In the genomic region with DNA sequence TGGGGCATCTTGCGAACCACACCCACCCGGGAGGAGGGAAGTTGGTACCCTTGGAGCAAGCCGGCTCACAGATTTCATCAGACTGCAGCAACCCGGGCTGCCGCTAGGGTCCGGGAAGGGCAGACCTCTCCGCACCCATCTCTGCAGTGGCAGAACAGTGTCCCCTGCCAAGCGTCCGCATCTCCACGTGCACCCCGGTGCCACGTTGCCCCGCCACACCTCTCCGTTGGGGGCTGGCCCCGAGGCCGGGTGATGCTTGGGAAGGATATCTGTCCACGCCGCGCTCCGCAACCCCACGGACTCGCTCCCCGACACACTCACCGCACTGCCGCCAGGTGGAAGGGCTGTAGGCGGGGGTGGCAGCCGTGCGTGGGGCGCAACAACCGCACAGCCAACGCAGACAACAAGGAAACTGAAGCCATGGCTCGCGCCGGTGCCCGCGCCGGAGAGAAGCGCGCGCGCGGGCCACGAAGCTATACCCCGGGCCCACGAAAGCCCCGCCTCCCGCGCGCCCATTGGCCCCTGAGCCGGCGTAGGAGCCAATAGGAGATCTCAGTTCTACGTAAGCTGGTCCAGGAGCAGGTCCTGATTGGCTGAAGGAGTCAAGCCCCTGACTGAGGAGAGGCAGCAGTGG, we compare ENCODE assay signal across 8 mouse cellular contexts. TPM values are rescaled to one million over a fixed set of nuclear protein-coding genes. Genes with fewer than 3 reads are reported as not detected.
DNase-seq lines count a peak whose midpoint lies in the region; ATAC-seq lines count a peak whose summit lies in the region.

No protein-coding gene starts in this region.

- ATAC-seq in intestine, embryonic 16.5 days, result peak; percentile 98

- peak overlapping the region; percentile 60 for H3K27ac ChIP-seq in intestine, embryonic 16.5 days (ENCODE audit: low read length)

- H3K9ac ChIP-seq in intestine, embryonic 16.5 days (ENCODE audit: low read depth, low read length), result peak overlapping the region; percentile 83

- H3K36me3 ChIP-seq in intestine, embryonic 16.5 days (ENCODE audit: control insufficient read depth, insufficient read depth, low read length), result no peaks in the 10 kb centered on the region

- peaks cover 8% of the 10 kb centered on the region; the same call in 1 of the 2 replicates for H3K4me1 ChIP-seq in intestine, embryonic 16.5 days (ENCODE audit: control insufficient read depth, insufficient read depth, low read length)

- peak overlapping the region; percentile 85 for H3K4me3 ChIP-seq in intestine, embryonic 16.5 days (ENCODE audit: low read length)

- no peaks in the 10 kb centered on the region for H3K27me3 ChIP-seq in intestine, embryonic 16.5 days (replicated peaks; ENCODE audit: control insufficient read depth, insufficient read depth, low read length)

- WGBS in intestine, embryonic 16.5 days, result under 1% methylated on average over 52 of the region's 52 CpGs

- intact Hi-C loops in gastrocnemius, postnatal 36 days (cut with DNase I), result no loop called here
- intact Hi-C loops in left cerebral cortex, postnatal 25 days (cut with DNase I), result no loop called here

- DNase-seq in adrenal gland, adult 8-10 months, result peak; percentile 85
- peak; percentile 74 for DNase-seq in embryo, embryonic 11.5 days (ENCODE audit: low read depth, low spot score)
- peak; percentile 79 to 87 for DNase-seq in gastrocnemius, postnatal 36 days
- DNase-seq in left cerebral cortex, postnatal 25 days (ENCODE audit: low spot score in 2 of 2), result peak; percentile 91 to 96
- DNase-seq in mesoderm, embryonic 11.5 days (ENCODE audit: low read depth, low spot score), result peak; percentile 92
- DNase-seq in right cerebral cortex, postnatal 25 days, result peak; percentile 91
- peak; percentile 78 to 86 for DNase-seq in urinary bladder, postnatal 36 days (ENCODE audit: low spot score in 2 of 2)

- H3K9me3 ChIP-seq in intestine, embryonic 16.5 days (ENCODE audit: control insufficient read depth, low read length), result no peaks in the 10 kb centered on the region

- H3K4me2 ChIP-seq in intestine, embryonic 16.5 days (ENCODE audit: low read depth, low read length), result peak overlapping the region; percentile 75

RNA-seq across cellular contexts. Expression of a gene that starts 8.5 kb away (rescaled TPM):
- 10 to 100 TPM; 14.4 to 19.3 (median 17.6) TPM for total RNA-seq in adrenal gland, adult 8-10 months (2022)
- 1 to 10 TPM; 4.3 to 8.2 TPM for total RNA-seq in gastrocnemius, postnatal 36 days (2021)
- 36.4 and 43.5 TPM in 2 replicates for polyA plus RNA-seq in intestine, embryonic 16.5 days (2015; fragmentation: Nextera tagmentation; extraction: Ambion mirVana)
- total RNA-seq in left cerebral cortex, postnatal 25 days (2021), result 1 to 10 TPM; 5.0 to 6.3 TPM

RNA-seq across cellular contexts. Expression of a gene that starts 8.6 kb away (rescaled TPM):
- total RNA-seq in adrenal gland, adult 8-10 months (2022), result 10 to 100 TPM; 66.9 to 77.3 (median 71.4) TPM
- total RNA-seq in gastrocnemius, postnatal 36 days (2021), result 1 to 10 TPM; 9.5 to 9.8 TPM
- polyA plus RNA-seq in intestine, embryonic 16.5 days (2015; fragmentation: Nextera tagmentation; extraction: Ambion mirVana), result 50.8 and 52.8 TPM in 2 replicates
- total RNA-seq in left cerebral cortex, postnatal 25 days (2021), result 10 to 100 TPM; 20.0 to 20.2 TPM

RNA-seq across cellular contexts. Expression of a gene that starts 31.7 kb away (rescaled TPM):
- total RNA-seq in adrenal gland, adult 8-10 months (2022), result 100 to 1,000 TPM in 3 of 4 experiments, 10 to 100 TPM in 1; 94.1 to 174 (median 137) TPM
- 100 to 1,000 TPM; 223 to 243 TPM for total RNA-seq in gastrocnemius, postnatal 36 days (2021)
- polyA plus RNA-seq in intestine, embryonic 16.5 days (2015; fragmentation: Nextera tagmentation; extraction: Ambion mirVana), result 173 and 186 TPM in 2 replicates
- 10 to 100 TPM; 52.3 to 56.5 TPM for total RNA-seq in left cerebral cortex, postnatal 25 days (2021)

Comparison
In these comparisons a context has a peak if more than half of its experiments do, and no peak if none do; other contexts are left out.
1. Peak in every context shown above with its lines: DNase-seq, ATAC-seq, H3K4me3 ChIP-seq and H3K27ac ChIP-seq.